Mouse (Mus musculus) Patski (cell line): Measurements from ENCODE around the gene Rxrb. TPM values are rescaled to one million over a fixed set of nuclear protein-coding genes. Genes with fewer than 3 reads are reported as not detected.

ENCODE experiments used
- ATAC-seq: fragments of 100-300 bp; one replicate; pipeline ENCODE4 v1.8.0; 2021
- CTCF ChIA-PET: fragments of 350-600 bp; sonication (Branson Sonifier 250); formaldehyde crosslinking; loops from one replicate; lab custom pipeline; 2022; ENCODE audit warnings: inconsistent platforms; lab: Charles Lee
- POLR2A ChIA-PET: fragments of 350-600 bp; sonication (Branson Sonifier 250); formaldehyde crosslinking; loops from one replicate; lab custom pipeline; 2022; ENCODE audit warnings: antibody characterized with exemption, inconsistent platforms; lab: Charles Lee
- DNase-seq: peaks from one replicate; pipeline ENCODE4 v3.0.0-alpha.2; 2011; ENCODE audit warnings: low read depth, low spot score
- H3K27me3 ChIP-seq: fragments of 371-371 bp; one replicate; pipeline ENCODE4 v1.5.1; 2021
- CTCF ChIP-seq: fragments of 100-300 bp; IDR thresholded peaks from one replicate; pipeline ENCODE4 v1.5.1; 2021
- in situ Hi-C: fragments of 300-500 bp; cut with MboI; formaldehyde crosslinking; loops from 3 replicates; pipeline ENCODE4 v1.11.1; 2018; ENCODE audit warnings: low pct_unique_long_range_greater_than_20kb, mixed read lengths
- polyA plus RNA-seq: library from polyadenylated mRNA; unstranded; gene quantifications from one replicate; pipeline ENCODE4 v1.2.3, GENCODE M21; 2021

Rxrb gene
- polyA plus RNA-seq, 1 experiment from 2014 or later: 57.1 TPM

DNA sequence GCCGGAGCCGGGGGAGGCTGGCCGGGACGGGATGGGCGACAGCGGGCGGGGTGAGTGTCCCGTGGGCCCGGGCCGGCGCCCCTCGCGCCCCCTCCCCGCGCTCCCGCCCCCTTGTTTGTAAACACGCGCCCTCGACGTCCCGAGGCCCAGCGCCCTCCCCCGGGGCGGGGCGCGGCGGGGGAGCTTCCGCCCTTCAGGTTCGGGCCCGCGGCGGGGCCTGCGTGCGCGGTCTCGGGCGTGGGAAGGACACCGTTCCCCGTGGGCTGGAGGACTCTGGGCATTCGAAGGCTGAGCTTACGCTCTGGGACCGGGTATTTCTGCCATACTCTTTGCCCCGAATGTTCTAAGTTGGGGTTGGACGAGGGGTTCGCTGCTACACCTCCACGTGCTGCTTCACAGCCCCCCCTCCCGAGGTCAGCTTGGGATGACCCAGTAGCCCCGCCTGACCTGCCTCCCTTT, 591 bp downstream of the Rxrb start:
- no peak for TF ChIP-seq CTCF
- ATAC-seq (peak; percentile 16), DNase-seq (no peak)
- H3K27me3 ChIP-seq: no peaks in the 10 kb centered on the region
- in situ Hi-C loops: no loop called here
- ChIA-PET CTCF (interaction anchor here (1.1 kb wide), 1 partner anchor 10 kb away, joined by 3 read pairs; no protein-coding TSS in a partner anchor), POLR2A (interaction anchor here (0.7 to 1.3 kb wide), 2 partner anchors 10 to 80 kb away, joined by 3 to 5 read pairs; no protein-coding TSS in a partner anchor)

GRCm38 (mm10) chr17:34032806-34033205, 1.2 kb downstream of the Rxrb start:
- DNase-seq (no peak), ATAC-seq (no peak)
- ChIA-PET POLR2A (interaction anchor here (1.3 kb wide), 1 partner anchor 10 kb away, joined by 5 read pairs; no protein-coding TSS in a partner anchor), CTCF (no interaction called here)
- no peaks in the 10 kb centered on the region for H3K27me3 ChIP-seq
- in situ Hi-C loops: no loop called here
- no peak for TF ChIP-seq CTCF

- no peak for ATAC-seq
- DNase-seq: no peak
- no peaks in the 10 kb centered on the region for H3K27me3 ChIP-seq
- in situ Hi-C loops: no loop called here
- TF ChIP-seq CTCF: no peak
- CTCF ChIA-PET: interaction anchor here (1.7 kb wide), 1 partner anchor 137 kb away, joined by 6 read pairs; no protein-coding TSS in a partner anchor
- POLR2A ChIA-PET: no interaction called here
These were observed 1.8 kb downstream of the Rxrb start for GRCm38 (mm10) chr17:34033441-34033840.

- no peak for DNase-seq
- TF ChIP-seq CTCF: no peak
- ATAC-seq: no peak
- CTCF ChIA-PET: interaction anchor here (1.3 to 1.7 kb wide), 2 partner anchors 101 to 136 kb away, joined by 5 to 6 read pairs; no protein-coding TSS in a partner anchor
- in situ Hi-C loops: no loop called here
- POLR2A ChIA-PET: no interaction called here
- H3K27me3 ChIP-seq: no peaks in the 10 kb centered on the region
These were observed 2.5 kb downstream of the Rxrb start for GRCm38 (mm10) chr17:34034064-34034463.

- in situ Hi-C loops: no loop called here
- H3K27me3 ChIP-seq: no peaks in the 10 kb centered on the region
- ATAC-seq: no peak
- POLR2A ChIA-PET: no interaction called here
- TF ChIP-seq CTCF: no peak
- DNase-seq: no peak
- CTCF ChIA-PET: no interaction called here
These were observed 3.9 kb downstream of the Rxrb start for GRCm38 (mm10) chr17:34035517-34035916.

GRCm38 (mm10) chr17:34036647-34037046, 5.0 kb downstream of the Rxrb start:
- ATAC-seq (no peak), DNase-seq (no peak)
- in situ Hi-C loops: no loop called here
- POLR2A ChIA-PET: no interaction called here
- no peak for TF ChIP-seq CTCF
- H3K27me3 ChIP-seq: peaks cover 7% of the 10 kb centered on the region
- CTCF ChIA-PET: no interaction called here

GRCm38 (mm10) chr17:34037241-34037640, 5.6 kb downstream of the Rxrb start:
- no peak for ATAC-seq
- in situ Hi-C loops: no loop called here

DNA sequence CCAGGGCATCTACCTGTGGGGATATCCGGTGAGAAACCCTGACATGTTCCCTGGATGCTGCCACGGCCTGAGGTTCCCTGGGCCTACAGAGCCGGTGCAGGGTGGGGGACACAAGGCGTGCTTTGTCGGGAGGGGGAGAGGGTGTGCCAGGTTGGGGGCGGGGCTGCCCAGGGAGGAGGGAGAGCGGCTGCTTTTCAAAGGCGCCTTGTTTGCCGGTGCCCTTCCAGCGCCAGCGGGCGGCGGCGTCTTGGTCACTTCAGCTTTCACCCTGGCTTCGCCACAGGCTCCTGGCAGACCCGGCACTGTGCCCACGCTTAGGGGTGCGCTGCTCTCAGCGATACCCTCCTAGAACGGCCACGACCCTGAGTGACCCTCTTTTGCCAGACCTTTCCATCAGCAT, 6.8 kb downstream of the Rxrb start:
- no peak for TF ChIP-seq CTCF

More at GRCm38 (mm10) chr17:34037241-34037640, 5.6 kb downstream of the Rxrb start:
- ChIA-PET POLR2A (no interaction called here), CTCF (no interaction called here)
- no peak for DNase-seq
- TF ChIP-seq CTCF: no peak
- H3K27me3 ChIP-seq: peaks cover 7% of the 10 kb centered on the region

GRCm38 (mm10) chr17:34038878-34039561, 7.4 kb downstream of the Rxrb start, which contains the start of gene Col11a2:
Gene Col11a2, plus strand, starts transcription at chr17:34039437.
- in situ Hi-C loops: no loop called here
- no peak for DNase-seq
- H3K27me3 ChIP-seq: peaks cover 7% of the 10 kb centered on the region
- ChIA-PET POLR2A (no interaction called here), CTCF (no interaction called here)
- no peak for ATAC-seq
- no peak for TF ChIP-seq CTCF

More for the DNA sequence above, 6.8 kb downstream of the Rxrb start:
- ChIA-PET CTCF (no interaction called here), POLR2A (no interaction called here)
- in situ Hi-C loops: no loop called here
- ATAC-seq: no peak
- H3K27me3 ChIP-seq: peaks cover 7% of the 10 kb centered on the region
- no peak for DNase-seq

GRCm38 (mm10) chr17:34039562-34040450, 8.2 kb downstream of the Rxrb start:
- no peak for DNase-seq
- ChIA-PET CTCF (no interaction called here), POLR2A (no interaction called here)
- in situ Hi-C loops: no loop called here
- no peak for ATAC-seq
- peaks cover 7% of the 10 kb centered on the region for H3K27me3 ChIP-seq
- TF ChIP-seq CTCF: no peak
